Mouse (Mus musculus) left cerebral cortex, adult 11 months (tissue): Measurements from ENCODE around the gene Iqcd.
A peak's percentile ranks its signal among the peaks of the same experiment; 100 is the strongest.

Experiments
- DNase-seq: peaks from one replicate; pipeline ENCODE4 v3.0.0; 2022; ENCODE audit warnings: low spot score

Gene Iqcd

GRCm38 (mm10) chr5:120588569-120589094 lies at the start of gene Iqcd, which contains the start of gene Tpcn1:
TSS of gene Iqcd (plus strand) at chr5:120589016.
TSS of gene Tpcn1 (minus strand) at chr5:120588673.
- peak; percentile 98 for DNase-seq

- no peak for DNase-seq
Measured at GRCm38 (mm10) chr5:120548236-120548850, 40.5 kb upstream of the Iqcd start.

DNA sequence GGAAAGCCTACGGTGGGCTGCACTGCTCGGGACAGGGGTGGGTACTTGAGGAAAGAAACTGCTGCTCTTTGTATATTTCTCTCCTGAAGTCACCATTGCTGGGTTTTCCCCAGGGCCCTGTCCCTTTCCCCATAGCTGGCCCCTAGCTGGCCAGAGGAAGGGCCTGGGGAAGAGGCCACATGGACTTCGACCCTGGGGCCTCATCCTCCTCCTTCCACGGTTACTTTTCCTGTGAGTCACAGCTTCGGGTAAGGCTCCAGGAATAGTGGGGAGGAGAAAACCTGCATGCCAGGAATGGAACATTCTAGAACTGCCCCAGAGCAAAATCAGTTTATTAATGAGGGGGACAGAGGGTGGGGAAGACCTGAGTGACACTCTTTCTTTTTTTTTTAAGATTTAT lies 38.7 kb upstream of the Iqcd start:
- no peak for DNase-seq

DNA sequence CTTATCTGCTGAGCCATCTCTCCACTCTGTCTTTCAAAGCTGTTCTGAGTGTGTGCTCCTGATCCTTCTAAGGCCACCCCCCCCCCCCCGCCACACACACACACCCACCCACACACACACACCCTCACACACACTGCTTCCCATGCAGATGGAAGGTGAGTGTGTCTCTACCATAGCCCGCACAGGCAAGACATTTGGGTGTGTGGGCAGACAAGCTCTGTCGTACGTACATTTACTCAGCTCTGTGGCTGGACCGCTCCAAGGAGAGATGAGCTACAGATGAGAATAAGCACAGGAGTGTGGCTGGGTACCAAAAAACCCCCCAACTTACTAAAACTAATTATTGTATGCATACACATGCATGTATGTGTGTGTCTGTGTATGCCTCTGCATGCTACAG lies 38.1 kb upstream of the Iqcd start:
- DNase-seq = no peak

- DNase-seq = no peak
Measured at GRCm38 (mm10) chr5:120555871-120556270, 32.9 kb upstream of the Iqcd start.

DNA sequence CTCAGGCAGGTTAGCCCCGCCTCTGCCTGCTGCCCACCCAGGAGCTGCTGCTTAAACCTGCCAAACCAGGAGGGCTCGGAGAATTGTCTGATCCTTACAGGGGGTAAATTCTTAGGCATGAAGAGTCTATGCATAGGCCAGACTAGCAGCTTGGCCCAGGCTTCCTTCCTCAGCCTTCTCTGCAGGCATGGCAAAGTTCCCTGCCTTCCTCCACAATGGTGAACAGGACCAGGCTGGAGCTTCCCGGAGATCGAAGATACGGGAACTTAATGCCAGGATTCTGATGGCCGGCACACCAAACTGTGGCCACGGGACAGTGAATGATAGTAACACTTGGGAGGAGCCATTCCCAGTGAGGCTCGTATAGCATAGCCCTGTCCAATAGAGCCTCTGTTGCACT lies 30.8 kb upstream of the Iqcd start:
- no peak for DNase-seq

DNA sequence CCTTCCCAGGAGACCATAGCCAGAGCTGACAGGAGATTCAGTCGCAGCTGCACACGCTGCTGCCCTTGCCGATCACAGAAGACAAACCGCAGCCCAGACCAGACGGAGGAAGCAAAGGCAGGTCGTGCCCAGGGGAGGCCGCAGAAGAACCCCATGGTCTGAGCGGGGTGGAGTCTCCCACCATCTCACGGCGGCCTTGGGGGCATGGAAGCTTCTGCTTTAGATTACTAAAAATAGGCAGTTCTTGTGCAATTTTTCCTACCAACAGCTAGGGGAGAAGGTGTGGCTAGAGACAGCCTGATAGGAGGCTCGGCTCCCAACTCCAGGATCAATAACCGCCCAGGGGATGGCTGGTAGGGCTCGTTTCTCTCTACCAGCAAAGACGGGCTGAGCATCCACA lies 30.1 kb upstream of the Iqcd start:
- DNase-seq = no peak

DNA sequence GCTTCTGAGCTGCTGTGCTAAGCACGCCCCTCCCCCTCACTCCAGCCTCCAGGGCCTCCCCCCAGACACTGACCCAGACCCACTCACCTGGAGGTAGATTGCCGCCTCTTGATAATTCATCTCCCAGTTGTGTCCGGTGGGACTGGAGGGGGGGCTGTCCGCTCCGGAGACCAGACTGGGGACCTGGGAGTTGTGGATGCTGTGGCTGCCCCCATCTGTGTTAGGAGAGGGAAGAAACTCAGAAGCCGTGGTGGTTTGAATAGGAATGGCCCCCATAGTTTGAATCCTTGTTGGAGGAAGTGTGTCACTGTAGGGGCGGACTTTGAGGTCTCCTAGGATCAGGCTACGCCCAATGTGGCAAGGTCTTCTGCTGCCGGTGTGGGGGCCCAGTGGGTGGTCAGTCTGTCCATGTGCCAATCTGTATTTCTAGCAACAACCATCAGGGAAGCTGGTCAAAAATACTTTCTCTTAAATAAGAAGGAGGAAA lies 28.6 kb upstream of the Iqcd start:
- DNase-seq = no peak

DNA sequence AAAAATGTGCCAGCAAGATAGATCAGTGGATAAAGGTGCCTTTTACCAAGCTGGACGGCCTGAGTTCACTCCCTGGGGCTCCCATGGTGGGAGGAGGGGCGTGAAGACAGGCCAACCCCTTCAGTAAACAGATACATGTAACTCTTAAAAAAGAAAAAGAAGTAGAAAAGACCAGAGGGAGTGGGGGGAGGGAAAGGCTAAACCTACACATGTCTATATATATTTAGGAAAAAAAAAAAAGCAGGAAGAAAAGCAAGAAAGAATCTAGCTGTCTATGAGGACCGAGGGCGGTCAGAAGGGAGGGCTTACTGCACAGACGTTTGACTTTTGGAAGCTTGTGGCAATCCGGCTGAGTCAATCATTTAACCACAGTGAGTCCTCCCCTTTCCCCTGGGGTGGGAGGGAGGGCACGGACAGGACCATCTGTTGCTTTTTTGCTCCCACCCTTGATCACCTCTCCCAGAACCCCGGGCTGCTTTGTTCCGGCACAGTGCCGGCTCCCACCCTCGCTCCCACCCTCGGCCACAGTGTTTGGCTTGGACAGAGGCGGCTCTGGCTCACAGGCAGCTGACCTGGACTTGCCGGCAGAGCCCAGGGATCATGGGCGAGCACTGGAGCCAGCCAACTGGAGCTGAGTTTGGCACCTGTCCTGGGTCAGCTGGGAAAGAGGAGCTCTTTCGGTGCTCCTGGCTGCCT lies 28.1 kb upstream of the Iqcd start:
- DNase-seq = no peak

DNA sequence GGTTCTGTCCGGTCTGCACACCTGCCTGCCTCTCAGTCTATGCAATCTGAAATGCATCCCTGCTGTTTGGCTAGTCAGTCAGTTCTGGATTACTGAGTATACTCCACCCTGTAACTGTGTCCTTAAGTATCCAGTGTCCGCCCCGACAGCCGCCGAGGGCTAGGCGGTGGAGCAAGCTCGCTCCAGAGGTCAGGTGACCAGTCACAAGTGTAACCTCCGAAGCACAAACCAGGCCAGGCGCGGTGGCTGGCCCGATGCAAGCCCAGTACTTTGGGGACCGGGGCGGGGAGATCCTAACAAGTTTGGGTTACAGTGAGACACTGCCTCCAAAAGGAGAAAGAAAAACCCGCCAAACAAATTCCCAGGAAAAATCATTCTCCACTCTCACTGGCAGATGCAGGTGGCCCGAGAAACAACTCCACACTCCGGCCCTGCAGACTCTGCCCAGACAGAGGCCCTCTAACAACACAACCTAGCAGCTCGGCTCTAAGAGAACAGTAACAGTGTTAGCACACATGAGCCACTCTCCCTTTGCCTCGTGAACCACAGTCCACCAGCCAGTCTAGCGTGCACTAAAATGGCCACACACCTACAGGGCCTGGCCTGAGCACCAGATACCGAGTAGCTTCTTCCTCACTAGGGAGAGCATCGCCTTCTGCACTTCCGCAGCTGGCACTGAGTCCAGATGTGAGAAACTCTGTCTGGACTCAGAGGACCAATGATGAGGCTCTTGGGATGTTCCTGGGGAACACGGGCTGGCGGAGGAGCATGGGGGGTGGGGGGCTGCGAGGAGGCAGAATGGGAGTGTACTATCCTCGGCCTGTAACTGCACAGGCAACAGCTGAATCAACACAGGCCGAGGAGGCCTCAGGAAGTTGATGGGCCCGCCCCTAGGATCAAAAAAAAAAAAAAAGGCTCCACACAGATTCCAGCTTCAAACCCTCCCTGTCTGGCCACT lies 25.6 kb upstream of the Iqcd start:
- no peak for DNase-seq

DNA sequence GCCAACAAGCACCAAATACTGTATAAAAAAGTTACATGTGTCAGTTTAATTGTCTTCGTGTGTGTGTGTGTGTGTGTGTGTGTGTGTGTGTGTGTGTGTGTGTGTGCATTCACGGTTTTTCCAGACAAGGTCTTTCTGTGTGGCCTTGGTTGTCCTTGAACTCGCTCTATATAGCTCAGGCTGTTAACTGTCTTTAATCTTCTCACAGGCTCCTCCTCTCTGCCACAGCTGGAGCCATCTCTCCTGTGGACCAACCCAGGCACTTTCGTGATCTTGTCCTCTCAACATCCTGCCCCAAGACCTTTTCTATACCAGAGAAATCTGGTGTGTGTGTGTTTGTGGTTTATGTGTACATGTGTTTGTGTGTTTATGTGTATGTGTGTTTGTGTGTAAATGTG lies 24.9 kb upstream of the Iqcd start:
- DNase-seq = no peak

- no peak for DNase-seq
Measured at GRCm38 (mm10) chr5:120565171-120565905, 23.5 kb upstream of the Iqcd start.

- DNase-seq = no peak
Measured at GRCm38 (mm10) chr5:120566101-120566500, 22.7 kb upstream of the Iqcd start.

- DNase-seq = no peak
Measured at GRCm38 (mm10) chr5:120566681-120567252, 22.0 kb upstream of the Iqcd start.

- DNase-seq = no peak
Measured at GRCm38 (mm10) chr5:120567253-120567701, 21.5 kb upstream of the Iqcd start.

- no peak for DNase-seq
Measured at GRCm38 (mm10) chr5:120567761-120568211, 21.0 kb upstream of the Iqcd start.

GRCm38 (mm10) chr5:120568336-120568768 lies 20.5 kb upstream of the Iqcd start:
- DNase-seq = no peak

GRCm38 (mm10) chr5:120568964-120569363 lies 19.9 kb upstream of the Iqcd start:
- no peak for DNase-seq

DNA sequence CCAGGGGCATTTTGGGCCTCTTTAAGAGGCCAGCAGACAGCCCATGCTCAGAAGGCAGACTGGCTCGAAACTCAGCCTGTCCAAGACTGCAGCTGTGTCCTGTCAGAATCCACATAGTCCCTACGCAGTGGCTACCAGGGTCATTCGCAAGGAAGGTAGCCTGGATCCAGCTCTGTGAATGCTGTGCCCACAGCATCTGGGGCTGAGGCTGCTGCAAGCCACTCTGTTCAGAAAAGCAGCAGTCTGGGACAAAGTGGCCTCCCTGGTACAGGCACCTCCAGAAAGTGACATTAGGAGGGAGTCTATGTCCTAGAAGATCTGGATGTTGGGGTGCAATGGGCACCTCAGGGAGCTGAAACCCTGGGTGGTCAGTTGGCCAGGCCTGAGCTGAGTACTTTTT lies 19.0 kb upstream of the Iqcd start:
- DNase-seq = no peak

DNA sequence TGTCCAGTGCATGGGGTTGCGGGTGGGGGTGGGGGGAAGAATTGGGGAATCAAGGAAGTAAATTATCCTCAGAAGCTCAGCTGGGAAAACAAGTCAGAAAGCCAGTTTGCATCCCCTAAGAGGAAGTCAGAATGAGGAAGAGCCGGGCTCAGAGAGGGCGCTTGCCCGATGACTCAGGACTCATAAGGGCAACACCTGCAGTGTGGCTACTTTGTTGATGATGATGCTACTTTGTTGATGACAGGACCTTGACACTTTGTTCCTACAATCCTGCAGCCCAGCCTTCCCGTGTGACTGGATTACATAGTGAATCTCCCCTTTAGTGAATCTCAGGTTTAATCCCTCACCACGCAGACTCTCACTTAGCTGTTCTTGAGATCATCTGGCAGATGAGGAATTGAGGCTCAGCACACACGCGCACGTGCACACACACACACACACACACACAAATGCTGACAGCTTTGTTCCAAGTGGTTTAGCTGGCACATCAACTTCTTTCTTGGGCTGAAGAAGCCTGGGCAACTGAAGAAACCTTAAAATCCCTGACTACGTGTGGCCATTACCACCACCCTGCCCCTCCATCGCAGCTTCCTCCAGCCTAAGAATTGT lies 18.4 kb upstream of the Iqcd start:
- no peak for DNase-seq
